Mouse (Mus musculus) kidney, postnatal 36 days (tissue): ENCODE data around the gene Cript.

Experiments used
- DNase-seq, 2 experiments: peaks; one replicate each; pipeline ENCODE4 v3.0.0; 2021 to 2022; ENCODE audit warnings: mixed read lengths in 2 of 2

Gene Cript

DNA sequence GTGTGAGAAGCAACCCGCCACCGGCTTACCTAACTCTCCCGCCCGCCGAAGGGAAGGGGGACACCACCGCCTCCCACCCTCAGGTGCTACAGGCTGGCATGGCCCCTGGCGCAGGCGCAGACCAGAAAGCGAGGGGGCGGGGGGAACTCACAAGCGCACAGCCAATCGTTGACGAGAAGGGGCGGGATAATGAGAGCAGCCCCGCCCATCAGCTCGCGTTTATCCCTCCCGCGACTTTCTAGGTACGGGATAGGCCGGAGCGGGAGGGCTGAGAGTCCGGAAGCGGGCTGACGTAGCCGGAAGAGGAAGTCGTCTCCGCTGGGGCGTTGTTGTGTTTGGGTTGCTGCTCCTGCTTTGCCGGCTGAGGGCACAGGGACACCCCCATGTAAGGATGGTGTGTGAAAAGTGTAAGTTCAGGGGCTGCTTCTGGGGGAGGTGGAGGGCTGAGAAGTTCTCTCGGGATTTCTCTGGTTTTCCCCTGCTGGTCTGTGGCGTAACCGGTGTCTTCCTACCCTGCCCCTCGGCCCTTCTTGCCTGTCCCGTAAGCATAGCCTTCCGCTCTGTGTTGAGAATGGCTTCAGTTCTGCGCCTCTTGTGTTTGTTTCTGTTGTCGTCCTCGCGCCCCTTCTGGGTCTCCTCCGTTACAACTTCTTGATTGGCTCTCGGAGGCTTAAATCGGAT lies at the start of gene Cript, which contains the start of gene Pigf:
Gene Cript, plus strand, starts transcription at position 282 of the 681 bp plus-strand sequence.
Gene Pigf, minus strand, starts transcription at position 138 of the 681 bp plus-strand sequence.
- DNase-seq: peak; percentile 99

DNA sequence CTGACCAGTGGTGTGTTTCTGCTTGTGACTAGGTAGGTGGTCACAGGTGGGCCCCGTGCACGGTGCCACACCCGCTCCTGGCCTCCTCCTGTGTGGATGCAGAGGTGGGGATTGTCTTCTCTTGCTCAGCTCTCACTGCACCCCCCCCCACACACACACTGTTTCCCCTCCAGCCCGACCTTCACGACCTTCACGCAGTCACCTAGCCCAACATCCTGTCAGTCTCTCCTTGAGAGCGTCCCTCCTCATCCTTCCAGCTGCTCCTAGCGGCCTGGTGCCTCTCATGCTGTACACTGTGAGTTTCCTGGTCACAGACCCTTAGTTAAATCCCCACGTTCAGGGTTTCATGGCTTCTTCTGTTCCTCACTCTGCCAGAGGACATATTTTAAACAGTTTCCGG lies 49.0 kb upstream of the Cript start:
- DNase-seq: no peak

DNA sequence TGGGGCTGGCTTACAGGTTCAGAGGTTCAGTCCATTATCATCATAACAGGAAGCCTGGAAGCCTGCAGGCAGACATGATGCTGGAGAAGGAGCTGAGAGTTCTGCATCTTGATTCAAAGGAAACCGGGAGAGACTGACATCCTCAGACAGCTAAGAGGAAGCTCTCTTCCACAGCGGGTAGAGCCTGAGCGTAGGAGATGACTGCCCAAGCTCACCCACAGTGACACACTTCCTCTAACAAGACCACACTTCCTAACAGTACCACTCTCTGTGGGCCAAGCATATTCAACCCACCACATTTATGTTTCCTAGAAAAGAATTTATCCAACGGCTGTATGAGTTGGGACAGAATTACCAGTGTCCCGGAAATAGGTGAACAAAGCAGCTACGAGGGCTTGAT lies 46.9 kb upstream of the Cript start:
- DNase-seq: no peak

DNA sequence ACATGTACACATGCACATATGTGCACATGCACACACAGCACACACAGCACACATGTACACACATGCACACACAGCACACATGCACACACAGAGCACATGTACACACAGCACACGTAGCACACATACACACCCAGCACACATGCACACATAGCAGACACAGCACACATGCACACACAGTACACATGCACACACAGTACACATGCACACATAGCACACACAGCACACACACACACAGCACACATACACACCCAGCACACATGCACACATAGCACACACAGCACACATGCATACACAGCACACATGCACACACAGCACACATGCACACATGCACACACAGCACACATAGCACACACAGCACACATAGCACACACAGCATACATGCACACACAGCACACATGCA lies 44.1 kb upstream of the Cript start:
- no peak for DNase-seq

DNA sequence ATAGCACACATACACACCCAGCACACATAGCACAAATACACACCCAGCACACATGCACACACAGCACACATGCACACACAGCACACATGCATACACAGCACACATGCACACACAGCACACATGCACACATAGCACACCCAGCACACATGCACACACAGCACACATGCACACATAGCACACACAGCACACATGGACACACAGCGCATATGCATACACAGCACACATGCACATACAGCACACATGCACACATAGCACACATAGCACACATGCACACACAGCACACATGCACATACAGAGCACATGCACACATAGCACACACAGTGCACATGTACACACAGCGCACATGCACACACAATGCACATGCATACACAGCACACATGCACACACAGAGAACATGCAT lies 43.6 kb upstream of the Cript start:
- no peak for DNase-seq

DNA sequence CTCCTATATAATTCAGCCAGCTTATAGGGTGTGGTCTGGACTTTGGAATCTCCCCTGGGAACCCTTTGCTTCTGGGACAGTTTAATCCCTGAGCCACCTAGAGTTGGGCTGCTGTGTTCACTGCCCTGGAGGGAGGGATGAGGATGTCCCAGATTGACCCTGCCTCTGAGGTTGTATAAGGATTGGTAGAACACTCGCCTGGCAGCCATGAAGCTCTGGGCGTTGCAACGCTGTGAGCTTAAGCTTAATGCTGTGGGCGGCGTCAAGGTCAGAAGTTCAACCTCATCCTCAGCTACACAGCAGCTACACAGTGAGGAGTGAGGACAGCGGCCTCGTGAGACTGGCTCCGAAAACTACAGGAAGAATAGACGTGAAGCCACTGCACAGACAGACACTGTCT lies 42.9 kb upstream of the Cript start:
- DNase-seq: peak in 1 of 2 experiments; percentile 40

DNA sequence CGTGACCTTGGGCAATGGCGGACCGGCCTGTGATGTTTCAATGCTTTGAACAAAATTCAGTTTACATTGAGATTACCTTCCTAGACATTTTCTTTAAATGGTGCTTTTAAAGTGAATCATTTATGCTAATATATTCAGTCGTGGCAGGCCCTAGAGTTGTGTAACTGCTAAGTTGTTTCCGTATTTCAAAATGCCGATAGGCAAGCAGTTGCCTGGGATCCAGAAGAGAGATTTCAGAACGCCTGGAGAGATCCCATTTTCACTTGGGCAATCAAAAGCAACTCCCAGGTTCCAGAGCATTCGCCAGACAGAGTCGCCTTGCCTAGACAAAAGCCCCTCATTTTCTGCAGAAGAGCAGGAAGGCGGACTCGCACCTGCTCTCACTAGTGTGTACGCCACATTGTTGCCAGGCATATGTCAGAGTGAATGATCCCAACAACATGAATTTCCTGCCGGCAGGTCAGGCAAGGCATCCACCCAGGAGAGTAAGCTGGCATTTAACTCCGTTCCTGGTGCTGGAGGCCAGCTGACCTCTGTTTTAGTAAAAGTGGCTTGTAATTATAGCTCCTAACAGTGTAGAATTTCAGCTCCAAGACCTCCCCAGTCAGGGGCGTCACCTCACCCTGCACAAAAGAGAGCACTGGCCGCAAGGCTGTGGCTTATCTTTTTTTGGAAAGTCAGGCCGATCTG lies 38.8 kb upstream of the Cript start:
- no peak for DNase-seq

DNA sequence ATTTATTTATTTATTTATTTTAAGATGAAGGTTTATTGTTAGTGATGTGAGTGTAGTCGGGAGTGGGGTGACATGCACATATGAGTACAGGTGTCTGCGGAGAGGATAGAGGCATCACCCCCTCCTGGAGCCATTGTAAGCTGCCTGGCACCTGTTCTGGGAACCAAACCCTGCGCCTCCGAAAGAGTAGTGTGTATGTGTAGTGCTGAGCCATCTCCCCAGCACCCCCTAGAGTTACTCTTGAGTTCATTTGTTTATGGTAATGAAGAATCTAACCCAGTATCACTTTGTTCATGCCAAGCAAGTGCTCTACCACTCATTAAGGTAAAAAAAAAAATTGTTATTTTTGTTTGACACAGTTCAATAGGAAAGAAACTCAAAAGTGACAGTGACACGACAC lies 37.2 kb upstream of the Cript start:
- DNase-seq: no peak

DNA sequence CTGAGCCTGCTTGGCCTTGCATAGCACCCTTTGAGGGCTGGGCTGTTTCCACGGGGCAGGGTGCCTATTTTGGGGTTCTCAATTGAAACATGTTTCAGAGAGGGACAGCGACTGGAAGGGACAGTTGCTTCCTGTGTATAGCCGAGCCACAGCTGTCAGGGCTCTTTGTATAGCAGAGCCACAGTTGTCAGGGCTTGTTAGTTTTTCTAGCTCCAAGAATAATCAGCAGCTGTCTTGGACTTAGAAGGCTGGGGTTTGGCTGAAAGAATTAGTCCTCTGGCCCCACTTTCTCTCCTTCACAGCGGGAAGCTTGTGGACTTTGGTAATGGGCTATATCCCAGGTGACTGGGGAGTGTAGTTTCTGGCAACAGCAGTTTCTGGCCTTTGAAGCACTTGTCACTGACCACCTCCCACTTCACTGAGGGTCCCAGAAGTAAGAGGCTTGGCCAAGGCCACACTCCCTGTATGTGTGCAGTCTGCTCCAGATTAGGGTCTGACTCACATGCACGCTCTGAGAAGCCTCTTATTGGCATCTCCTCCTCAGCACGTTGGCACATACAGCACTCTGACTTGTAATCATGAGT lies 36.7 kb upstream of the Cript start:
- no peak for DNase-seq

DNA sequence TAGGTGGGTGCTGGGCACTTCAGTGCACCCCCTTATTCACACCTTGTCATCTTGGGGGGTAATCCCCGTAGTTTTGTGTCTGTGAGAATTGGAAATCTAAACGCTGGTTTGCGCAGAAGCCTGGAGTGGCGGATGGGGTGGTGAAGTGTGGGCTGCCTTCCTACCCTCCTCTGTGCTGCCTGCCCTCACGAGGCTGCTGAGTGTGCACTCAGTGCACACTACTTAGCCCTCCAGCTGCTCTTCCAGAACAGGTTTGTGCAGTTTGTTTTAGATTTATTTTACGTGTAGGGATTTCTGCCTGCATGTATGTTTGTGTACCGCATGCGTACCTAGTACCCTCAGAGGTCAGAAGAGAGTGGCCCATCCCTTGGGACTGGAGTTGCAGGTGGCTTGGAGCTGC lies 34.0 kb upstream of the Cript start:
- DNase-seq: no peak

DNA sequence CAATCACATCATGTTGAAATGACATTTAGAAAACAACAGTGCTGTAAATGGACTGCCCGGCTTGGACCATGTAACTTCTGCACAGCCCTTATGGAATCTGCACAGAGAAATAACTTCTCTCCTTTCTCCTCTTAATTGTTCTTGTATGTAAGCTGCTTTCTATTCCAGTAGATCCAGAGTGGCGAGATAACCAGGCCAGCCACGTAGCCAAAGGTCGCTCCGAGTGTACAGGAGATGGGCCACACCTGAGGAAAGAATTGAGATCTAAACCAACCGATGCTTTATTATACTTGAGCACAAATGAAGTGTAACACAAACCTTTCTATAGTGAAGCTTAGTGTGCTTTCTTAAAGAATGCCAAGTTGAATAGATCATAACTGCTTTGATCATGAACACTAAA lies 28.0 kb upstream of the Cript start:
- no peak for DNase-seq

DNA sequence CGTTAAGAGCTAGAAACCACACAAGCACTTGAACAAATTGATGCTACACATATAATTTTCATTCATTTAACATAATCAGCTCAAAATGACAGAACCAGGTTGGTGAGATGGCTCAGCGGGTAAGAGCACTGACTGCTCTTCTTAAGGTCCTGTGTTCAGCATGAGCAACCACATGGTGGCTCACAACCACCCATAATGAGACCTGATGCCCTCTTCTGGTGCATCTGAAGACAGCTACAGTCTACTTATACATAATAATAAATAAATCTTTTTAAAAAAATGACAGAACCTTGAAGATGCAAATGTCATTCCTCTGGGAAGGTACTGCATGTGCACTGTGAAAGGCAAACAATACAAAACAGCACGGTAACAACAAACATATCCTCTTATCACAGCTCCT lies 16.4 kb upstream of the Cript start:
- DNase-seq: no peak

DNA sequence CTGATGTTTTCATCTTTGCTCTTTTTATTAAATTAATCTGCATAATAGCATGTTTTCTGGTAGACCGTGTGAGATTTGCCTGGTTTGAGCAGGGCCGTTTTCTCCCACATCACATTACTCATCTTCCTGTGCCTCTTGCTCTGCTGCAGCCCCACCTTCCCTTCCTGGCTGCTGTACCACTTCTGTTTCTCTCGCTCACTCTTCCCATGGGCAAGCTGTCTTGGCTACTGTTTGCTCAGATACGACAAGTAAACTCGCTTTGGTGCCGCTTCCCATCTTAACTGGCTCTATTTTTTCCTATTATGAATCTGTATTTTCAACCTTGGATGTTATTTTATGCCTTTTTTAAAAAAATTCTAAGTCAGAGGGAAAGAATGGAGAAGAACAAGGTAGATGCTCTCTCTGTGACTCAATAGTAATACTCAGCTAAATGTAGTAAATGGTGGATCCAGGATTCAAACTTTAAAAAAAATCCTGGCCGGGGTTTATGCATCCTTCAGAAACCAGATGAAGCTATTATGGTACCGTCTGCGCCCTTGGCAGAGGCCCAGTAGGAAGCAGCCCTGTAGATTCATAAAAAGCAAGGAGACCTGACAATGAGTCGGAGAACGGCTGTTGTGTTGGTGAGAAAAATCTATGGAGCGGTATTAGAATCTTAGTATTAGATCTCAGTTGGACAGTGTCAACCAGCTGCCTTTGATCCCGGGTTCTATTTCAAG lies 13.9 kb upstream of the Cript start:
- no peak for DNase-seq

DNA sequence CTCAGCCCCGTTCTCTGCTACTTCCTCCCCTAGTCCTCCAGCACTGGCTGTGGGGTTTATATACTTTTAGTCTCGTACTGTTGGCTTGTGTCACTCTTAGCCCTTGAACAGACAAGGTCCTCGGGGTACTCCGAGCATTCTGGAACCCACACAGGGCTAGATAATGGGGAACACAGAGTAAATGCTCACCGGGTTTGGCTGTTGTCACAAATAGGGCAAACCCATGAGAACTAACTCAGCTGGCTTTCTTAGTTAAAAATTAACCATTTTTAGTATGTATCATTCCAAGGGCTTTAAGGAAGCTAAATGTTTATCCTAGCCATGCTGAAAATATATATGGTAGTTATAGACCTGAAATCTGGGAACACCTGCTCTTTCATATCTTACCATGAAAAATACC lies 5.7 kb upstream of the Cript start:
- no peak for DNase-seq

DNA sequence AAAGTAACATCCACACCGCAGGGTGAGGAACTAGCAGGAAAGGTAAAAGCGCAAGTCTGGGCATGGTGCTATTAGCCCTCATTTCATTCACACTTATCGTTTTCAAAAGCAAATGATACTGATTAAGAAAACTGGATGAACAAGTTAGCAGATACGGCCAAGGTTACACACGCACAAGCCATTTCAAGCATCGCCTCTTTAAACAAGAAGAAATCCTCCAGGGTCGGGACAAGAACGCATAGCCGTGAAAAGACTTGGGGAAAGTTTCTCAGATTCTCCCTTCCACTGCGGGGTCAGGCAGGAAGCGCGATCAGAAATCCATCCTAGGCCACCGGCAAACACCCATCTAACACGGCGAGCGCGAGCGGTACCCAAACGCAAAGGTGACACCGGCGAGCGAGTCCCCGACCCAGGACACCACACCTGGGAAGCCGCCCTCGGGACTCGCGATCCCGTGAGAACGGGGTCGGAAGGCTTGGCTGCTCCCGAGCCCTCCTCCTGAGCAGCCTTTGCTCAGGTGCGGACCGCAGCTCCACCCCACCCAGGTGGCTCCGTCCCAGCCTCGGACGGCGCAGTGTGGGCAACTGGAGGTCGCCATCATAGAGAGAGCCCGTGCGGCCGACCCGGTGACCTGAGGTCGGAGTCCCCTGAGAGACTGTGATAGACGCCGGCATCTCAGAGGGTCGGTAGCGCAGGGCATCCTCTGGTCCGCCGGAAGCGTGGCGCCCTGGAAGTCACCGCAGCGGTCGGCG lies 683 bp upstream of the Cript start:
- peak; percentile 39 to 63 for DNase-seq

DNA sequence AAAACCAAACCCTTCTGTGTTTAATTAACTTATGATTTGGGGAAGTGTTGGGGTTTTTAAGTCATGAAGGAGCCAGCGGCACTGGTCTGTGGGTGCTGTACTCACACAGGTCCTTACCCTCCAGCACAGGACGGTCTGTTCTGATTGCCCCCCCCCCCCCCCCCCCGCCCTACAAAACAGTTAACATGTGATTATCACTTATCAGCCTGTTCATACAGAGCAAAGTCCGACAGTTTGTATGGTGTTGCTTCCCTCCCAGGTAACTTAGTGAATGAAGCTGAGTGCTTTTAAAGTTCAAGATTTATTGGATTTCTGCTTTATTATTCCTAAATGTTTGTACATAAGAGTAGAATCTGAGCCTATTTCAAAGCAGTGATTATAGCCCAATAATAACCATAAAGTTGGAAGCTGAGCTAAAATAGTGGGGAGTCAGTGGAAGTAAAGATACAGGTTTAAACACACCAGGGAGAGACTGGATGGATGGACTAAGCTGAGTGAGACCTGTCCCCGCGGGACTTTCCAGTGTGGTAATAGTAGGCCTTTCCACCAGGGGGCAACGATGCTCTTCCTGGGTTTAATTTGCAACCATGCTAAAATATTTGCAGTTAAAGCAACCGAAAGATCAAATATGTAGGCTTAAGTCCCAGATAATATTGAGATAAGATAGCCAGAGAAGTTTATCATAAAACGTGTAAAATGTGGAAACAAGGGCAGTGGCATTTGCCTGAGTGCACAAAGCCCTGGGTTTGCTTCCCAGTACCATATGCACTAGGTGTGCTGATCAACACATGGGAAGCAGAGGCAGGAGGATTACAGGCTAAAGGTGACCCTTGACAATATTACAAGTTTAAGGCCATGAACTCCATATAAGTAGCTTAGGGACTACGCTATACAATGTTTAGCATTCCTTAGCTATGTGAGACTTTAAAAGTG lies 11.1 kb downstream of the Cript start:
- DNase-seq: peak; percentile 24 to 59

DNA sequence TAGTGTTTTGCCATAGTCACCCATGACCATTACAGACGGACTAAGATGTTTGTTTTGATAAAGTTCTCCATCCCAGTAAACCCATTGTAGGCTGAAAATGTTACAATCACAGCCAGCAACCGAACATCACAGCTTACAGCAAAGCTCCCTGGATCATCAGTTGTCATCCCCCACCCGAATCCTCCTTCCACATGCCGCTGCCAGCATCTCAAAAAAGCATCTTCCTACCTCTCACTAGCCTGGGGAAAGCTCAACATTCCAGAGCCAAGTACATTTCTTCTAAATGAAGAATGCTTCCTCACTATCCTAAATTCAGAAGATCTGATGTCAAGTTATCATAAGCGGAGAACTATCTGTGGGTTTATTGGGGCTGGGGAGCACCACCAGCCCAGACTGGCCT lies 13.1 kb downstream of the Cript start:
- no peak for DNase-seq

DNA sequence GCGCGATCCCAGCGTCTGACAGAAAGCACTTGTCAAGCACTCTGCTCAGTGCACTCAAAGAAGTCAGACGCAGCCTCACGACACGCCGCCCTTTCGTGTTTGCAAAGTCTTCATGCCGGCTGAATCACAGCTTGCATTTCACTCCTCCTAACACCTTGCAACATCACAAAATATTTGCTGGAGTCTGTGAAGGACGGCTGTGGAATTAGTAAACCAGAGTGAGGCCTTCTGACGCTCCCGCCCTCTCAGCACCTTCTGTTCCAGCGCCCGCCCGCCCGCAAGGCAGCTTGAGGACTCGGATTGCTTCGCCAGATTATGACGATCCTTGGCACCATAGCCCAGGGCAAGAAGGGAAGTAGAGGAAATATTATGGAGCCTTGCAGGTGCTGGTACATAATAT lies 16.4 kb downstream of the Cript start:
- DNase-seq: no peak

DNA sequence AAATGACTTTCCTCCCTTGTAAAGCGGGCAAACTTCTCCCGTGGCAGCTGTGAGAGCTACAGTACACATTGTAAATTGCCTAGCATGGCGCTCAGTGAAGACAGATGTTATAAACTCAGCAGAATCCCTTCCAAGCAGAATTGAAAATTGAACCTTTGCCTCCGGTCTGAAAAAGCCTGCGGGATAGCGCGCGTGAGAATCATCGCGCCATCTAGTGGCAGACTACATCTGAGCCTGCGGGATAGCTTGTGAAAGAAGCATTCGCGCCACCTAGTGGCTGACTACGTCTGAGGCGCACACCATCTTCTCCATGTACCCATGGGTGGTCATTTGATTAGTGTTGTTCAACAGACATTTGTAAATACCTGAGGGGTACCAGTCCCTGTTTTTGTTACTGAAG lies 19.0 kb downstream of the Cript start:
- DNase-seq: peak; percentile 94 to 98

DNA sequence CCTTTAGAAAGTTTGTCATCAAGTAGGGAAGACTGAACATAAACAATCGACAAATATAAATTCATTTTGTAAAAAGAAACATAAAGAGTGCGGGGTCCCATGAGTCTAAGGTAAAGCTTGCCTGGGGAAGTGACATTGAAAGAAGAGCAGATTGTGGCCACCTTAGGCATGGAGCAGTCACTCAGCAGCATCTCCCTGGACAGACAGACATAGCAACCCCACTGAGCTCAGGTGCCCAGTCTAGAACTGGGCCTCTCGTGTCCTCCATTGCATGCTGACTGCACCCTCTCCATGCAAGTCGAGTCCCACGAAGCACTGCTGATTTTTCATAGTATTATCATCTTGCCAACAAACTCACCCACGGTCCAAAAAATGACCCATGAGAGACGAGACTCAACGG lies 19.4 kb downstream of the Cript start:
- DNase-seq: no peak

DNA sequence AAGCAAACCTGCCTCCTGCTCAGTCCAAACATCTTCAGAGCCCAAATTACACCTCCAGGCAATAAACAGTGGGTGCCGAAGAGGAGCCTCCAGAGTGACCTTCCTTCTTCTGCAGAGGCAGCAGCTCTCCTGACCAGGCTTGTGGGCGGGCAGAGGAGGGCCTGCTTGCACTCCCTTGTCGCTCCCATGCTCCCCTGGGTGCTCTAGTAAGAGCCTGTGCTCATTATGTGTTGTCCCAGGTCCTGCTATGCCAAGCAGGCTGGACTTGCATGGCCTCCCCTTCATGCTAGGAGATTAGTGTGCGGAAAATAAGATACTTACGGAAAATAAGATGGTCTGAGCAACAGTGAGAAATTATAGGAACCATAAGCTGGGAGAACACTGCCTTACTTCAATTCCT lies 24.3 kb downstream of the Cript start:
- DNase-seq: no peak
